Mouse (Mus musculus) layer of hippocampus, postnatal 36 days (tissue): ENCODE measurements around the gene Bcas1. TPM values are rescaled to one million over a fixed set of nuclear protein-coding genes. Genes with fewer than 3 reads are reported as not detected.

Source experiments
- DNase-seq, 2 experiments: peaks; one replicate each; pipeline ENCODE4 v3.0.0; 2022
- total RNA-seq, 2 experiments: library from RNA; stranded (reverse); gene quantifications; 2 replicates each; pipeline ENCODE4 v1.2.3; 2021

The Bcas1 gene
- total RNA-seq, 2 experiments from 2014 or later: 72.5 to 80.1 TPM

DNA sequence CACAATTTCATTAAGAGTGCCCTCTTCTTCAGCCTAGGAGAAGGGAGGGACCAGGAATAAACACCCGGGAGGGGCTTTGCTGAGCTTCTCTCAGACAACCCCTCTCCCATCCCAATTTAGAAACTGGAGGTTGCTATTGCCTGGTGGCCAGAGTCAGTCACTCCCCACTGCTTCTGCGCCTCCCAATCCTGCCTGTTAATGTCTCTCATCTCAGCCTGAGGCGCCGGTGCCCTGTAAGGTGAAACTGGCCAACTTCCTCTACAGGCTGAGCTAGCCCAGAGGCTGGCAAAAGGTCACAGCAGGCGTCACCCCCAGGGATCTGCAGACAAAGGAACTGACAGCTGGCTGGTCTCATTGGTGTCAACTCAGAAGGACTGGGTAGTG, 82.2 kb downstream of the Bcas1 start:
- DNase-seq: no peak

DNA sequence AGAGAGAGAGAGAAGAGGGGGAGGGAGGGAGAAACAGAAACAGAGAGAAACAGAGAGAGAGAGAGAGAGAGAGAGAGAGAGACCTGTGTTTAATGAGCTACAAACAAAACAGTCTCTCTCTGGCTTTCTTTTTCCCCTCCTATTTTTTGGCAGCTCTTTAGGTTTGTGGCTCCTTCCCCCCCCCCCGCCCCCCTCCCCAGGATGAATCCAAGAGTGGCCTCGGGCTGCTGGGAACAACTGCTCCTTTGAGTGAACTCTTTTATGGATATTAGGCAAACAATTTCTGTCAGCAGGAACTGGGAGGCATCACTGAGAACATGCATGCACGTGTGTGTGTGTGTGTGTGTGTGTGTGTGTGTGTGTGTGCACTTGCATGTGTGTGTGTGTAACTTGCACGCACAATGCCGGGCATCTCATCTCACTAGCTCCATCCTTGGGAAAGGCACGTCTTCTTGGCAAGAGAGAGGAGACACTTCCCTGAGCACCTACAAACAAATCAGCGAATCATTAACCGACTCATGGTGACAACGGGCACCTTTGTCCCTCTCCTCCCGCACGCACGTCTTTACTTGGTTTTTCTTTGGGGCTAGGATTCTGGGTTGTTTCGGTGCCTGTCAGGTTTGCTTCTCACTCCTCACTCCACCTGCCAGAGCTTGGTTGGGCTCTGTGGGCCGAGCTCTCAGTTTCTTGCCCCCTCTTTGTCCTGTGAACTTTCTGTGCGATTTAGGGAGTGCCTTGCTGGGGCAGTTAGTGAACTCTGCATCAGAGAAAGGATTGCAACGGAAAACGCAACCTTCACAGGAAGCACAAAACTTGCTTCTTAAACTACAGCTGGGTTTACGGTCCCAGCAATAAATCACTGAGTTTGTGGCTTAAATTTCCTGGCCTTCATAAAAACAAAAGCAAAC, 82.9 kb downstream of the Bcas1 start:
- no peak for DNase-seq

DNA sequence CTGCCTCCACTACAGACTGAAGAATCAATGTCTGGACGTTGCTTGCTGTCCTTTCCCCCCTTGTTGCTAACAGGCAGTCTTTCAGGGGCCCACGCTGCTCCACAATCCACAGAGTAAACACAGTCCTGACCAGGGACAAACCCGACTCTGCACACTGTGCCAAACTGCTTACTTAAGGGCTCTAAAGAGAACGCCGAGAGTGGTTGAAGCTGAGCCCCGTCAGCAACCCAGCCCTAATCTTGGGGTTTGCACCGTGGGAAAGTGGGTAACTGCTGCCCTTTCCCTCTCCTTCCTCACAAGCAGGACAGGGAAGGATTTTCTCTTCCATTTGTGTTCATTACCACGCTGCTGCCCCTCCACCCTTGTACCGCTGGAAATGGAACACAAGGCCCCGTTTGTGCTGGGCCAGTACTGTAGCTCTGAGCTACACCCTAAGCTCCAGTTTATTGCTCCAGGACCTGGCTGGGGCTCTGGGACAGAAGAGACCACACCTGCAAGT, 83.8 kb downstream of the Bcas1 start:
- DNase-seq: no peak

DNA sequence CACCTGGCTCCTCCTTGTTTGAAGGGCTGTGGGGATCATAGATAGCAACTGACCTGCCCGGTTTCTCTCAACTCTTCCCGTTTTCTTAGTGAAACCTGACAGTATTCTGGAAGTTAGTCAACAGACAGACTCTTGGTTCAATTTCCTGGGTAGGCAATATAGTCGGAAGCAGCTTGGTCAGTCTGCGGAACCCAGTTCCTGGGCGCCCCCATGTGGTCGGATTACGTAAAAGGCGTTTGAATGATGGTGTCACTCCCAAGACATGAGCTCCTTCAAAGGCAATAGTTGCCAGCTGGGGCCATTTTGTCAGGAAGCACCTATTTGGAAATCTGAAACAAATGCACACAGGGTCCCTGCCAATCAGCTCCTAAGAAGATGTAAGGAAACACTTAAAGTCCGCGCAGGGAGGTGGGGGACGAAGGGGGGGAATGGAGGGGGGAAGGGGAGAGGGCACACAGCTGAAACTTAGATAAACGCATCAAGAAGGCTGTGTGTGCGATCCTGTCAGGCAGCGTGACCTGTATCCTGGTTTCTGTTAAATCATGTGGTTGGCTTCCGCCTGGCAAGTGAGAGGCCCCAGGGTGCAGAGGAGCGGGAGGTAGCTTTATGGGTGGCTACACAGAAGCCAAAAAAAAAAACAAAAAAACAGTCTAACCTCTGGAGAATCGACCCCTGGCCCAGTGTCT, 84.4 kb downstream of the Bcas1 start:
- peak in 1 of 2 experiments; percentile 35 for DNase-seq

DNA sequence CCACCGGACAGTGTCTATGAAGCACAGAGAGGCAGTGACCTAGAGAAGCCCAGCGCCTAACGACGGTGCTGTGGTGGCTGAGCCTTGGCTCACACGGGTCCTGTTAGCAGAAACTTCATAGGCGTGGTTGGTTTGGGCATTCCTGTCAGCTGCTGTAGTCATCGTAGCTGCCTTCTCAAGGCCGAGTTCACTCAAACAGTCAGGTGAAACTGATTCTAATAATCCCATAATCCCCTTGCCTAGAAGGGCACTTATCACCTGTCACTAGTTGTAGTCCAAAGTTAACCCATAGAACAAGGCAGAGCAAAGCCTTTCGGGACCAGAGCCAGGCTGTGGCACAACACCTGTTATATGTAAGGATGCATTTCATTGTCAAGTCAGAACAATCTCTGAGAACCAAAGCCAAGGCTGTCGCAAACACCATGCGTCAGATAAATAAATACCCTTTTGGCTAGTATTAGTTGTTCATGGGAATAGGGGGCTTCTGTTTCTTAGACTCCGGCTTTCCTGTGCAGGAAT, 85.3 kb downstream of the Bcas1 start:
- no peak for DNase-seq

DNA sequence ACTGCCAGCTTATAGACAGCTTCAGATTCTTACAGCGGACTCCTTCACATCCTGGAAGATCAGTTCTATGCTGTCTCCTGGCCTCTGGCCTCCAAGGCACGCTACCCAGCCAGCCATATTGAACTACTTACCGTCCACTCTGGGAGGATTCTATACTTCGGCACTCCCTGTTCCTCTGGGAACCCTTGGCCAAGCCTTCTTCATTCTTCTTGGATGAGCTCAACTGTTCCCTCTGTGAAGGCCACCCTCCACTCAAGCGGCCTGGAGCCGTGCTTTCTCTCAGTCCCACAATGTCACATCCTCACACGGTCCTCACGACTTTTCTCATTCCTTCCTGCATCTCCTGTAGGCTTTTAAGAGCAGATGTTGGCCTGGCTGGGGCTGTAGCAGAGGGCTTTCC, 86.5 kb downstream of the Bcas1 start:
- DNase-seq: no peak

DNA sequence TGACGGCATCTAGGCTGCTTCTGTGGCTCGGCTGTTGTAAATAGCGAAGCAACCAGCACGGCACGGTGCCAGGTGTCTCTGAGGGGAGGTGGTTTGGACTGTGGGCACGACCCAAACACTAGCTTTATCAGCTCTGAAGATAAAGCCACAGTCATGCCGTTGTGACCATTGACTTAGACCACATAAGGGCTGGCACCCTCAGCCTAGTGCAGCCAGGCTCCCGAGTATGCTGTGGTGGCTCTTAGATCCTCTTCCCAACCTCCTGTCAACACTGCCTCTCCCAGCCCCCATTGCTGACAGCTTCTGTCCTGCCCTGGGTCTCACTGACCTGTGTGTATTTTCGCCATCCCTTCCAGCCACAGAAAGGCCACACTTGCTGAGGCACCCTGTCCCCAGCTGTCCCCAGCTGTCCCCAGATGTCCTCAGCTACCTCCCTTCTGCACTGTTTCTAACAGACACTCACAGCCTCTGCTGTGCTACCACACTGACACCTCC, 91.3 kb downstream of the Bcas1 start:
- no peak for DNase-seq

DNA sequence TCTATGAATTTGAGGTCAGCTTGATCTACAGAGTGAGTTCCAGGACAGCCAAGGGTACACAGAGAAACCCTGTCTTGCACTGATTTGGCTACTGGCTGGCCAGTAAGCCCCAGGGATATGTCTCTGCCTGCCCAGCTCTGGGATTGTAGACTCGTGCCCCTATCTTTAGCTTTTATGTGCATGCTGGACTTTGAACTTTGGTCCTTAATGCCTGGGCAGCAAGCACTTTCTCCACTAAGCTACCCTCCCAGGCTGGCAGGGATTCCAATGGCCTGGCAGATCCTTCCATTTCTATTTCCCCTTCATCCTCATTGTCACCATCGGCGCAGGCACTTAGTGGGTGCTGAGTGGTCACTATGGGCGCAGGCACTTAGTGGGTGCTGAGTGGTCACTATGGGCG, 92.5 kb downstream of the Bcas1 start:
- DNase-seq: no peak

DNA sequence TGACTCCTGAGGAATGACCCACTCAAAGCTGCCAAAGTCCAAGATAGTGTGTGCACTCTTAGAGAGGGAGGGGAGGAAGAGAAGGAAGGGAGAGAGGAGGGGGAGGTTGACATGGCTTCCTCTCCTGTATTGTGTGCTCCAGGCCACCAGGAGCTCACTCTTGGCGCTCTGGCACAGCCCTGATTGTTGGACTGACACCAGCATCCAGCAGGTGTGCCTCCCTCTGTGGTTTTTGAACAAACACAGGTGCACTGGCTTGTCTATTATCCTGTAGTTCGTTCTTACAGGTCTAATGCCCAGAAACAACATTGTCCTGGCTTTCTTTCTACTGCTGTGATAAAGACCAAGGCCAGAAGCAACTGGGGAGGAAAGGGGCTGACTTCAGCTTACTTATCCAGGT, 95.8 kb downstream of the Bcas1 start:
- DNase-seq: no peak

DNA sequence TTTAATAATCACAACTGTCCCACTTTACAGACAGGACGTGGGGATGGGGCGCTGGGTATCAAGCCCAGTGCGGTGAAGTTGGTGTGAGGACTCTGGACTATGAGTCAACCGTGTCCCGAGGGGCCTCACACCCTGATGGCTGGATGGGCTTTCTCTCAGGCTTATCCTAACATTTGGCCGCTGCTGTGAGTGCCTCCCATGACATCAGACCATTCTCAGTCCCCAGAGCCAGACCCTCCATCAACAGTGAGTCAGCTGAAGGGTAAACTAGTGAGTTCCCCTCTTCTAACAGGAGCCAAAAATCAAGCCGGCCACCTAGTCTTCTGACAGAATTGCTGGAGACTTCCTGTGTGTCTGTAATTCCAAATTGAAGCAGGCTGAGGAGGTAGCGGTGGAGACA, 97.2 kb downstream of the Bcas1 start:
- no peak for DNase-seq

DNA sequence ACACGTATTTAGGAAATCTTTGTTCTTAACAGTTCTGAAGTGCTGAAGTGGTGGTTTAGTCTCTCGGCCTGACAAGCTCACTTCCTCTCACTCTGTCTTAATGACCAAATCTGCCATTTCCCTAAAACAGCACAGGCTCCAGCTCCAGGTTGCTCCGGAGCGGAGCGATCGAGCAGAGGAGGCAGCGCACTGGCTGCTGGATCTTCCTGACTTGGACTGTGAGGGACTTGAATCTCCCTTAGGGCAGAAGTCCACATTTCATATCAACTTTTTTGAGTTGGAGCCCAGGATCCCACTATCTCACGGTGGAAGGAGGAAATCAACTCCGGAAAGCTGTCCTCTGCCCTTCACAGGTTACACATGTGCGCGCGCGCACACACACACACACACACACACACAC, 97.7 kb downstream of the Bcas1 start:
- DNase-seq: no peak

DNA sequence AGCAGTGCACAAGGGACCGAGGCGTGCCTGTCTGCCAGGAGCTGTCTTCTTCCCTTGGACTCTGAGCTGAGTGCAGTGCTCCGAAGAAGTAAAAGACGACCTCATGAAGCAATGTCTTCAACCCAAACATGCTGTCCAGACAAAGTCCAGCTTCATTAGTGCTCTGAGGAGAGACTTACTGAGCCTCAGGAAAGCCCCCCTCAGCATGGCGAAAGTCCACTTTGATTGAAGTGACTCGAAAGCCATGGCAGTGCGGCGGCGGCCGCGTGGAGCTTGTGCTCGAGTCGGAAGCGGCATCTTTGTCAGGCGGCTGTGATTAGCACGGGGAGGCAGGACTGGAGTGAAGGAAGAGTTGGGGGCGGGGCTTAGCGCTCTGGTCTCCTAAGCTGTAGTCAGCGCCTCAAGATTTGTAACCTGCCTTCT, 103.7 kb downstream of the Bcas1 start:
- DNase-seq: peak in 1 of 2 experiments; percentile 30

DNA sequence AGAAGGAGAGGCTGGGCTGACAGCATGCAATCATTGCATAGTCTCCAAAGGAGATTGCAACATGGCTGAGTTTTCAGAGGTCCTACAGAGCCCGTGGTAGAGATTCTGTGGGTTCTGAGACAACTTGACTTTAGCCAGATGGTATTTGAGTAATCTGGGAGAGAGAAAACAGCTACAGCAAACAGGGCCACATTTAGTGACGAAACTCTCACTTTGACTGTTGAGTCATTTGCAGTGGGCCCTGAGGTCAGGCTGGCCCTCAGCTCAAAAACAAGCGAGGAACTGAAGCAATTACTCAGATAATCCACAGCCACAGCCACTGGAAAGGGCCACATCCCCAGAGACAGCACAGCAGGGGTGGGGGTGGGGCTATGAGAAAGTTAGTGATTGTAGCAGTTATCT, 105.6 kb downstream of the Bcas1 start:
- no peak for DNase-seq

DNA sequence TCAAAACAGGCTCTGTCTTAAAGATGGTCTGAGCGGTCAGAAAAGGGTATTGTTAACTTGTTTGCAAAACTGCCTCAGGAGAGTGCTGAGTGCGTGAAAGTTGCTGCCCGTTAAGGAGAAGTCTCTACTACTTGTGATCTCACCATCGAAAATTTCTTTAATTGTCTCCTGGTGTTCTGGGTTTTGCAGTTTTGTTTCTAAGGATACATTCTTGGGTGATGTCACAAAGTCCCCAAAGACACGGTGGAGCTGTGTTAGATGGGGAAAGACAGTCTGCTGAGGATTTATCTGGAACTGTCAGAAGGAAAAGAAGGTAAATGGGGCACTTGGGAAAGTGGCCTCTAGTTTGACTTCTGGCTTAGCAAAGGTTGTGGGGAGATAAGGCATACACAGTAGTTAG, 106.1 kb downstream of the Bcas1 start:
- DNase-seq: no peak

DNA sequence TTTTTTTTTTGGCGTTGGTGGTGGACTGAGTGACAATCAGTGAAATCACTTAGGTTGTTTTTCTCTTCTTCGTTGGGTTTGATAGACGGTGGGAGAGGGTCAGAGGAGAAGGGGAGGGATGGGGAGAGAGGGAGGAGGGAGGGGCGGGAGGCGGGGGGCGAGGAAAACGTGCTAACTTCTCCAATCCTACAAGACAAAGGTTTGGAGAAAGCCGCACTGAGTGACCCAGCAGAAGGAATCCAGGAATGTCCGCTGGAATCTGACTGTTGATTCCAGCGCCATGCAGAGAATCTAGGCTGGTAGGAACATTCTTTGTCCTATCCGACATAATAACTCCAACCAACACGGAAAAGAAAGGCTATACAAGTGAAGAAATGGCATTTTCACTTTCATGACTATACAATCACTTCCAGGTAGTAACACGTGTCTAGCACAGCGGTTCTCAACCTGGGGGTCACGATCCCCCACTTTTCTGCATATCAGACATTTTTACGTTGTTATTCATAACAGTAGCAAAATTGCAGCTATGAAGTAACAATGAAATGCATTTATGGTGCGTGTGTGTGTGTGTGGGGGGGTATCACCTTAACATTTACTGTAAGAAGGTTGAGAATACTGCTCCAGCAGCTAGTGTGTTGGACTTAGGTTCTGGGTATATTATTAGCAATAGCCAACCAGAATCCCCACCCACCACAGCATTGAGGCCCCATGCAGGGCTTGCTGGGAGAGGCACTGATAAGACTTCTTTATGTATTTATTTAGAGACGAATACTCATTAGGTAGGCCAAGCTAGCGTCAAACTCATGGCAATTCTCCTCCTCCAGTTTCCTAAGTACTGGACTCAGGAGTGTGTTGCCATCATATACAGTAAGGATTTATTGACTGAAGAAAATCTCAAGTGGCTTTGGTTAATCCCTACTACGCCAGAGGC, 107.8 kb downstream of the Bcas1 start:
- DNase-seq: no peak

DNA sequence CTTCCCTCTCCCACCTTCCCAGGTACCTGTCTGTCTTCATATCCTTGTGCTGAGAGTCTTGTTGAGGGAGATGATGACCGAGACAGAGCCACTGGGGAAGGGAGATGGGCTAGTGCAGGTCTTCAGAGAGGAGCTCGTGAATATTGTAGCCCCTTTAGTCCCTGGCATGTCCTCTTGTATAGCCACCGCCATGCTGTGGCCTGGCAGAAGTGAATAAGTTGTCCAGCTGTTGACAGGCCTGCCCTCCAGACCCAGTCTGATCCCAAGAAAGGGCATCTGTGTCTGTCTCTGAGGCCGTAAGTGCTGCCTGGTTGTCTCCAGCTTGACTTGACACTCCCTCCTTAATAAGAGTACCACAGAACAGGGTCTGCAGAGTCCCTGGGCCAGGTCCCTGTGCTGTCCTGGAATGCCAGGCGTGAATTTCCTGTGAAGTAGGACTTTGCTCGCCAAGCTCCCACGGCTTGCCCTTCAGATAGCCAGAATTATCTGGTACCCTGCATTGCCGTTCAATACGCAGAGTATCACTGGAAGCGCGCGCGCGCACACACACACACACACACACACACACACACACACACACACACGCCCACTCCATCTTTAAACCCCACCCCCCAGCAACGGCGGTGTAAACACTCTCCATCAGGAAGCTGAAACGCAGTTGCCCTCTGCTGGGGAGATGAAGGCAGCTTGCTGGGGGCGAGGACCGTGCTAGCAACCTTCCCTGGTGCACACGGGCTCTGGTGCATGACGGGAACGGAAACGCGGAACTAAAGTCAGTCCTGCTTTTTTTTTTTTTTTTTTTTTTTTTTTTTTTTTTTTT, 108.7 kb downstream of the Bcas1 start:
- peak; percentile 80 to 86 for DNase-seq

DNA sequence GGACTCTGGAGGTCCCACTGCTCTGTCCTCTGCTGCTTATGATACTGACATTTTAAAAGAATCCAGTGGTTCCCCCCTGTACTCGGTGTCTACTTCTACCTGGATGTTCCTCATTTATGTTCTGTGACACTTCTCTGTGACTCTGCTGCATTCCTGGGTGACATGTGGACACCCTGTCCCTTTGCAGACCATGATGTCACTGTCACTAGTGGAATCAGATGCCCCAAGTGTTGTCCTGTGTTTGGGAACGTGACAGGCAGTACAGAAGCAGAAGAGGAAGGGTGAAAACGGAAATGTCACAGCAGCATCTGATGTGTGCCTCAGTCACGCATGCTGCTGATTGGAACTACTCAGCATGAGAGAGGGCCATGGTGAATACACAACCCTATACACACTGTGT, 110.9 kb downstream of the Bcas1 start:
- DNase-seq: no peak

DNA sequence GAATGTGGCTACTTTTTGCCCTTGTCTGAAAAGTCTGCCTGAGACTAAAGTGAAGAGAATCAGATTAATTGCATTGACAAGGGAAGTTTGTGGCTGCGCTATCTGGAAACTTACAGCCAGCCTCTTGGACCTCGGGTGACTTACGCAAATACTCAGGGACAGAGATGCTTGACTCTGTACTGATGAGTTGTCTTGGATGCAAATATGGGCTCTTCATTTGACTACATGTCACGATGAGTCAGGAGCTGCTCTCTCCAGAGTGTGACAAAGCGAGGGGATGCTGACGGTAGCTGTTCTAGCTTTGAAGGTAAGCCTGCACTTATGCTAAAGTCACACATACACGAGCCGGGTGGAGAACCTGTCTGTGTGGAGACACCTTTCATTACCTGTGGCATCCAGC, 111.3 kb downstream of the Bcas1 start:
- DNase-seq: no peak

DNA sequence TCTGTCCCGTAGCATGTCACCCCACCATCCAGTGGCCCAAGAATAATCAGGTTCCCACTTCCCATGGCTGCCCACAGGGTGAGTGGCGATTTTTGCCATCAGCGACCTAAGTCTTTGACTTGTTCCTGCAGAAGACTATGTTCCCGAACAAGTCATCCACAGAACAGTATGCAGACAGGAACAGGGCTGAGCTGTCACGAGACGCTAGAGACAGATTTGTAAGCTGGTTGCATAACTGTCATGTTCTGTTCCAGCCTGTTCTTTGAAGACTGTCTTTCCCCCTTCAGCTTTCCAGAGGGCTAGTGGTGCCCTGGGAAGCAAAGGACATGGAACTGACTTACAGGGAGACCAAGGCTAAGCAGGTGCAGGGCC, 116.7 kb downstream of the Bcas1 start:
- DNase-seq: no peak

DNA sequence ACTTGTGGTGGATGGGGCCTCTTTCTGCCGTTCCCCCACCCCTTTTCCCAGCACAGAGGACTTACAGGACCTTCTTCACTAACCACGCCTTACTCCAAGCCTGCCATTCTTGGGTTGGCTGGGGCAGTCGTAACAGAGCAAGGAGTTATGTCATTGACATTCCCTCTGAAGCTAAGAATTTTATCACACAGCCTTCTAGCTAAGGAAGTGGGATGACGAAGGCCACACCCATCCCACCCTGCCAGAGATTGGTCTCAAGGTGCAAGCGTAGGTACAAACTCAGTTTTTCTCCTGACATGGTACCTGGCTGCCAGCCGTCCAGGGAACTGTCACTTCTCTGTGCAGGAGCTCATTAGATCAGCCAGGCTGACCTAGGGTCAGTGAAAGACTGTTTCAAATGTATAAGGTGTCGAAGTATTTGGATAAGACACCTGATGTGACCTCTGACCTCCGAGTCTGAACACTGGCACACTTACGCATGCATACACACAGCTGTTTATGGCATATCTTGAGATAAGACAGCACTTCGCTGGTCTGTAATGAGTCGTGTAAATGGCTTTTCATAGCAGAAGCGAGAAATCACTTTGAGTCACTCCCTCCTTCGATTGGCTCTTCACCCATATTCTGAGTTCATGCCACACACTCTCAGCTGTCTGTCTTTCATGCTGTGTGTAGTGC, 117.2 kb downstream of the Bcas1 start:
- no peak for DNase-seq

DNA sequence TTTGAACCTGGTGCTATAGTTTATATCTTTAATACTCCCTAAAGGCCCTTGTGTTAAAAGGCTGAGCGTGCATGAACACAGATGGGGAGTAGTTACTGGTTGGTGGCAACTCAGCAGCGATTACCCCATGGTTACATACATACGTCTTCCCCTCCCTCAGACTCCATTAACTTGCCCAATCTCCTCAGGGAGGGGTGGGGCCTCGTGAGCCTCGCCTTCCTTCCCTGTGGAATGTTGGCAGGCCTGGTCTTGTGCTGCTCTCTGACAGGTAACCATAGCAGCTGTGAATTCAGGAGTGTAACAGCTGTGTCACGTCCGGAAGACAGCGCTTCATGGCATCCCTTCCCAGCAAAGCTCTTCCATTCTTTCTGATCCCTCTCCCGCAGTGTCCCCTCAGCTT, 118.7 kb downstream of the Bcas1 start:
- no peak for DNase-seq
